Mouse (Mus musculus): ENCODE data around the gene Fli1. TPM values are rescaled to one million over a fixed set of nuclear protein-coding genes. Genes with fewer than 3 reads are reported as not detected.

The Fli1 gene
- total and polyA plus RNA-seq, 2 experiments from 2014 or later: 6.8 to 7.0 TPM

GRCm38 (mm10) chr9:32527329-32527728 is 15.3 kb downstream of the Fli1 start:
- WGBS: 95% methylated on average over 7 of the region's 7 CpGs
- DNase-seq (no peak), ATAC-seq (no peak)
- no peak for TF ChIP-seq CTCF (IDR thresholded peaks at IDR 0.05; ENCODE audit: low read depth)
- Histone ChIP-seq H3K4me3 (ENCODE audit: low read depth, low read length) (no peak overlapping the region), H3K4me1 (ENCODE audit: insufficient read depth) (no peaks in the 10 kb centered on the region), H3K9ac (no peak overlapping the region), H3K4me2 (ENCODE audit: low read depth) (no peak overlapping the region), H3K27ac (ENCODE audit: low read depth, low read length) (no peak overlapping the region), H3K36me3 (ENCODE audit: insufficient read depth) (no peaks in the 10 kb centered on the region), H3K27me3 (ENCODE audit: insufficient read depth, low read length) (no peaks in the 10 kb centered on the region), H3K9me3 (ENCODE audit: low read length) (no peaks in the 10 kb centered on the region)

GRCm38 (mm10) chr9:32525787-32526186 is 16.9 kb downstream of the Fli1 start:
- no peaks in the 10 kb centered on the region for H3K4me1 ChIP-seq (ENCODE audit: insufficient read depth)
- H3K27me3 ChIP-seq (ENCODE audit: insufficient read depth, low read length): no peaks in the 10 kb centered on the region
- no peaks in the 10 kb centered on the region for H3K9me3 ChIP-seq (ENCODE audit: low read length)
- no peak overlapping the region for H3K4me3 ChIP-seq (ENCODE audit: low read depth, low read length)
- TF ChIP-seq CTCF (IDR thresholded peaks at IDR 0.05; ENCODE audit: low read depth): no peak
- no peak overlapping the region for H3K9ac ChIP-seq
- DNase-seq: no peak
- 83% methylated on average over 5 of the region's 5 CpGs for WGBS
- H3K4me2 ChIP-seq (ENCODE audit: low read depth): no peak overlapping the region
- H3K27ac ChIP-seq (ENCODE audit: low read depth, low read length): no peak overlapping the region
- no peaks in the 10 kb centered on the region for H3K36me3 ChIP-seq (ENCODE audit: insufficient read depth)
- no peak for ATAC-seq

GRCm38 (mm10) chr9:32522536-32523245 is 20.0 kb downstream of the Fli1 start:
- Histone ChIP-seq H3K4me3 (ENCODE audit: low read depth, low read length) (no peak overlapping the region), H3K9me3 (ENCODE audit: low read length) (no peaks in the 10 kb centered on the region), H3K9ac (no peak overlapping the region), H3K36me3 (ENCODE audit: insufficient read depth) (no peaks in the 10 kb centered on the region), H3K4me1 (ENCODE audit: insufficient read depth) (no peaks in the 10 kb centered on the region), H3K27ac (ENCODE audit: low read depth, low read length) (no peak overlapping the region), H3K4me2 (ENCODE audit: low read depth) (no peak overlapping the region), H3K27me3 (ENCODE audit: insufficient read depth, low read length) (no peaks in the 10 kb centered on the region)
- no peak for DNase-seq
- no peak for ATAC-seq
- WGBS: 52% methylated on average over 2 of the region's 2 CpGs
- TF ChIP-seq CTCF (IDR thresholded peaks at IDR 0.05; ENCODE audit: low read depth): no peak

- H3K4me1 ChIP-seq (ENCODE audit: insufficient read depth): no peaks in the 10 kb centered on the region
- 75% methylated on average over 3 of the region's 3 CpGs for WGBS
- H3K9me3 ChIP-seq (ENCODE audit: low read length): no peaks in the 10 kb centered on the region
- H3K36me3 ChIP-seq (ENCODE audit: insufficient read depth): no peaks in the 10 kb centered on the region
- no peak overlapping the region for H3K27ac ChIP-seq (ENCODE audit: low read depth, low read length)
- H3K27me3 ChIP-seq (ENCODE audit: insufficient read depth, low read length): no peaks in the 10 kb centered on the region
- no peak overlapping the region for H3K9ac ChIP-seq
- no peak for DNase-seq
- no peak for TF ChIP-seq CTCF (IDR thresholded peaks at IDR 0.05; ENCODE audit: low read depth)
- no peak overlapping the region for H3K4me2 ChIP-seq (ENCODE audit: low read depth)
- H3K4me3 ChIP-seq (ENCODE audit: low read depth, low read length): no peak overlapping the region
- no peak for ATAC-seq
Observed at GRCm38 (mm10) chr9:32521331-32521730, 21.3 kb downstream of the Fli1 start.

GRCm38 (mm10) chr9:32520821-32521220 is 21.8 kb downstream of the Fli1 start:
- no peak overlapping the region for H3K27ac ChIP-seq (ENCODE audit: low read depth, low read length)
- H3K4me1 ChIP-seq (ENCODE audit: insufficient read depth): no peaks in the 10 kb centered on the region
- H3K9ac ChIP-seq: no peak overlapping the region
- DNase-seq (no peak), ATAC-seq (no peak)
- no peaks in the 10 kb centered on the region for H3K27me3 ChIP-seq (ENCODE audit: insufficient read depth, low read length)
- 80% methylated on average over 6 of the region's 6 CpGs for WGBS
- H3K4me3 ChIP-seq (ENCODE audit: low read depth, low read length): no peak overlapping the region
- no peak overlapping the region for H3K4me2 ChIP-seq (ENCODE audit: low read depth)
- TF ChIP-seq CTCF (IDR thresholded peaks at IDR 0.05; ENCODE audit: low read depth): no peak
- no peaks in the 10 kb centered on the region for H3K36me3 ChIP-seq (ENCODE audit: insufficient read depth)
- no peaks in the 10 kb centered on the region for H3K9me3 ChIP-seq (ENCODE audit: low read length)

- no peak overlapping the region for H3K9ac ChIP-seq
- no peak overlapping the region for H3K27ac ChIP-seq (ENCODE audit: low read depth, low read length)
- no peak overlapping the region for H3K4me2 ChIP-seq (ENCODE audit: low read depth)
- no peaks in the 10 kb centered on the region for H3K9me3 ChIP-seq (ENCODE audit: low read length)
- 77% methylated on average over 22 of the region's 22 CpGs for WGBS
- TF ChIP-seq CTCF (IDR thresholded peaks at IDR 0.05; ENCODE audit: low read depth): no peak
- ATAC-seq: no peak
- no peaks in the 10 kb centered on the region for H3K4me1 ChIP-seq (ENCODE audit: insufficient read depth)
- H3K4me3 ChIP-seq (ENCODE audit: low read depth, low read length): no peak overlapping the region
- H3K36me3 ChIP-seq (ENCODE audit: insufficient read depth): no peaks in the 10 kb centered on the region
- no peaks in the 10 kb centered on the region for H3K27me3 ChIP-seq (ENCODE audit: insufficient read depth, low read length)
- DNase-seq: no peak
Observed at GRCm38 (mm10) chr9:32519101-32520051, 23.3 kb downstream of the Fli1 start.
